Mouse (Mus musculus) cerebellum, postnatal 25 days (tissue): ENCODE measurements at regions not wholly inside any gene's neighbourhood (a gene's known extent, or its start where the extent isn't known, plus 50 kb on each side); places are given as distances from the start of the nearest gene placed in this dataset.

Source experiments
- DNase-seq, 2 experiments: peaks; one replicate each; pipeline ENCODE4 v3.0.0; 2021; ENCODE audit warnings: mixed read lengths in 2 of 2

DNA sequence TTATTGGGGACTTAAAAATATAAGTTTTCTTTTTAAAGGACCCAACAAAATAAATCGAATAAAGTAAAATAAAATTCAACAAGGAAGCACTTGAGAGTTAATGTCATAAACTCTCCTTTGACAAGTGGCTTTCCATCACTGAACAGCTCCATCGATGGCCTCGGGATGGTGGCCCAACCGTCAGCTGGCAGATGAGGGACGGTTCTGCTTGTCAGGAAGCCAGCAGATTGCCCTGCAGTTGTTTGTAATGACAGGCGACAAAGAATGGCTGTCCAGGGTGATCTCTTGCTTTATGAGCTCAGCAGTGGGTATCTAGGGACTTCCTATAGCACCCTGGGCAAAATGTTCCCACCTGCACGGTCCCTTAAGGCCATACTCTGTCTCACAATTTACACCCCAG lies 531.7 kb downstream of the Zfp536 start:
- no peak for DNase-seq

DNA sequence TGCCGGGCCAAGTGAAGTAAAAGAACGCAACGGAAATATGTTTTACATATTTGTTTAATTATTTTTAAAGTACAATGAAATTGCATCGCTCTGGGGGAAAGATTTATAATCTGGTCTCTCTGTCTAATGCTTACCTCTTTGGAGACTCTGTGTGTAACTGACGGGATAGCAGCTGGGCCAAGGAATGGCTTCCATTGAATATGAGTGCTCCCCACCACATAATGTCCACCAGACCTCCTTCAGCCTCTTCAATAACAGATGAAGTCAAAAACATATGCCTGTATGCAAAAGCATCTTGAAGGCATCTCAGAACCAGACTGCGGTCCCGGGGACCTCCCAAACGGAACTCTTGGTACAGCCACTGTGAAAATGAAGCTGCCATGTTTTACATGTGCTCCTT lies 531.0 kb downstream of the Zfp536 start:
- DNase-seq: no peak

DNA sequence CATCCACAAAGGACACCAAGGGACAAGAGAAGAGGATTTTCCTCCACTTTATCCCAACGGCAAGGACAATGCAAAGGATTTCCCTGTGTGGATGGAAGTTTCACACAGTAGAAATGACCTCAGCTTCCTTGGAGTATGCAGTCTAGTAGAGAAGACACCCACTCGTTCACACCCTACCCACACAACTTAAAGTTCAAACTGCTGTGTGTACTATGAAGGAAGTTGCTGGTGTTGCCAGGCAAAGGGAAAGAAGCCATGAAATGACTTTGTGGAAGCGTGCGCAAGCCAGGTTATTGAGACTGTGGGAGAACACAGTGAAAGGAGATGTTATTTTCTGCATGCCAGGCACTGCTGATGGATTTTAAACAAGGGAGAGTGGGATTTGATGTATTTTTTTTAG lies 527.3 kb downstream of the Zfp536 start:
- no peak for DNase-seq

DNA sequence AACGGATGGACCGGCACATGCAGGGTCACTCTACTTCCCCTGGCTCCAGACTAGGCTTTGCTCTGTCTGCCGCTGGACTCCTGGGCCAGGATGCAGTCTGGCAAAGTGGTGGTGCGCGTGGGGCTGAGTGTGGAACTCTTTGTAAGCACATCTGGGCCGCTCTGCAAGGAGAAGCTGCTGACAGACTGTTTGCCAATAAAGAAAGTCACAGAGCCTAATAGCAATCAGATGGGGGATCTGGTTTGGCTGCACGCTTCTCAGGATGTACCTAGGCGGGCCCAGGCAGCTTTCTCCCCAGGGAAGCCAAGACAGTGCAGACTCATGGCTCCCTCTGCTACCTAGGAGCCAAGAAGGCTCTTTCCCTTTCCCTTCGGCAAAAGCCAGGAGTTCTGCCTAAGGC lies 519.0 kb downstream of the Zfp536 start:
- no peak for DNase-seq

DNA sequence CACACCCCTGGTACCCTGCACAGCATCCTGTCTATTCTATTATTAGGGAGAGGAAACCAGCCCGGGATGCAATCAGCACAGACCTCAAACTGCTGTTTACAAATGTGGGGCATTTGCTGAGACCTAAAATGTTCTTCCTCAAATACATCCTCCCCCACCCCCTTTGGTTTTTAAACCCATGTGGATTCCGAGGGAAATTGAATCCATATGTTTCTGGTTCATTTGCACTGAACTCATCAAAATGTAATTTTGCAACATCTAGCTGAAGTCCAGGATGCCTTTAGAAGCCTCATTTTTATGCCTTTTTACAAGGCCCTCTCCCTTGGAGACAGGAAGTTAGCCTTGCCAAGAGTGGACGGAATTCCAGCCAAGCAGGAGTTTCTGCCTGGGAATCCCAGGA lies 517.6 kb downstream of the Zfp536 start:
- DNase-seq: no peak

DNA sequence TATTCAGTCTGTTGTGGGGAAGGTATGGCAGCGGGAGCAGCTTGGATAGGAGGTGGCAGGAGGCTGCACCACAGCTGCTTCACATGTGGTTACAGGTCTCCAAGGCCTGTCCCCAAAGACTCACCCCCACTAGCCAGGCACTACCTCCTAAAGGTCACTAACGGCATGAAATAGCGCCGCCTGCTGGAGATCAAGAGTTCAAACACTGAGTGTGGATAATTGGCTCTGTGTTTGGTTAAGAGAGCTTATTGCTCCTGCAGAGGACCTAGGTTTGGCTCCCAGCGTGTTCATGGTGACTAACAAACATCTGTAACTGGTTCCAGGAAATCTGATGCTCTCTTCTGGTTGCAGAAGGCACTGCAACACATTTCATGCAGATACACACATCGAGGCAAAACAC lies 514.1 kb downstream of the Zfp536 start:
- peak in 1 of 2 experiments; percentile 11 for DNase-seq

DNA sequence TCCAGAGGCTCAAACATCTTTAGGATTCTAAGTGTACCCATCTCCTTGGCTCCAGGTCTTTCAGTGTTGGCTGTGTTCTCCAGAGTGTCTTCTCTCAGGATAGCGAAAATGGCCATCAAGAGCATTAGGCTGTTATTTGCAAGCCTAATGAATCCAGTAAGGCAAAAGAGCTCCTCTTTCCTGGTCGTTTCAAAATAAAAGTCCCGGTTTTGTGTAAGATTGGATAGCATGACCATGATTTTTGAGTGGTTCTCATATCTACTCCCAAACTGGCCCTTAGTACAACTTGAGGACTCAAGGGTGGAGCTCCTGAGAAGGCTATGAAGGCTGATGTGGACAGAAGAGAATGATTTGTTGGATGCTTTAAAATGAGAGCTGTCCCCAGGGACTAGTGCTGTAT lies 510.6 kb downstream of the Zfp536 start:
- no peak for DNase-seq

DNA sequence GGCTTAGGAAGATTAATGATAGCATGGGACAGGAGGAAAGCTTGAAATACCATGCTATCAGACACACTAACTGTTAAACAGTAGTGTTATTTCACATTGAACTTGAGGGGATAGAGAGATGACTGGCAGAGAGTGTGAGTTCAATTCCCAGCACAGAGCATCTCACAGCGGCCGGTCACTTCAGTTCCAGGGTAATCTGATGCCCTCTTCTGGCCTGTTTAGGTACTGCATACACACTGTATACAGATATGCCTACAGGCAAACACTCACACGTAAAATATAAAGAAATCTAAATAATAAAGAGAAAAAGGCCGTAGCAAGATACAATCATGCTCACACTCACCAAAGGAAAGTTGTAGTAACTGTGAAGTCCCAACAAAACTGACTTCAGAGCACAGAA lies 506.0 kb downstream of the Zfp536 start:
- no peak for DNase-seq

DNA sequence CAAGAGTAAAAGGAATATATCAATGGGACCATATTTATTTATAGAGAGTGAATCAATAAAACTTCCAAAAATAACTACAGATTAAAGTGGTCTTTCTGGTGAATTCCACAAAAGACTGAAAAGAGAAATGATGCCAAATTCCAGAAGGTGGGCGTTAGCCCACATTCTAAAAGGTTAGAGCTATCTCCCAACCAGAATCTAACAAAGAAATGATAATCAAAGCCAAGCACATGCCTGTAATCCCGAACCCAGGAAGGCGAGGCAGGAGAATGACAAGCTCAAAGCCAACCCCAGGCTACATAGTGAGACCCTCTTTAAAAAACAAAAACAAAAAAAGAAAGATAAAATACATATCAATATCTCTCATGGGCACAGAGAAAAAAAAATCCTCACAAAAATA lies 502.6 kb downstream of the Zfp536 start:
- DNase-seq: no peak

DNA sequence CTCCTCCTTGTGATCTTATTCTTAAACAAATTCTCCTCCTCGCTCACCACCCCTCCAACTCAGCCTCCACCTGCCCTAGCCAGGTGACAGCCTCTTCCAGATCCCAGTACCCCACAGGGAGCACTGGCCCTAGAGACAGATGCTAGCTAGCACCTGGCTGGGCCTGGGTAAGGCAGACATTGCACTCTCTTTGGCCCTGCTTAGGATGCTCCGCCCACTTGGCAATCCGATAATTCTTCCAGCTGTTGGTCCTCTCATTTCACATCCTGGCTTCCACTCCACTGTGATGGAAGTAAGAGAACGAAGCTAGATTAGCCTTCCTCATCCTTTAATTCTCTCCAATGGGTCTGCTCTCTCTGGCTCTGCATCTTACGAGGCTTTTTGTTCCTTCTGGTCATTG lies 483.4 kb downstream of the Zfp536 start:
- no peak for DNase-seq

DNA sequence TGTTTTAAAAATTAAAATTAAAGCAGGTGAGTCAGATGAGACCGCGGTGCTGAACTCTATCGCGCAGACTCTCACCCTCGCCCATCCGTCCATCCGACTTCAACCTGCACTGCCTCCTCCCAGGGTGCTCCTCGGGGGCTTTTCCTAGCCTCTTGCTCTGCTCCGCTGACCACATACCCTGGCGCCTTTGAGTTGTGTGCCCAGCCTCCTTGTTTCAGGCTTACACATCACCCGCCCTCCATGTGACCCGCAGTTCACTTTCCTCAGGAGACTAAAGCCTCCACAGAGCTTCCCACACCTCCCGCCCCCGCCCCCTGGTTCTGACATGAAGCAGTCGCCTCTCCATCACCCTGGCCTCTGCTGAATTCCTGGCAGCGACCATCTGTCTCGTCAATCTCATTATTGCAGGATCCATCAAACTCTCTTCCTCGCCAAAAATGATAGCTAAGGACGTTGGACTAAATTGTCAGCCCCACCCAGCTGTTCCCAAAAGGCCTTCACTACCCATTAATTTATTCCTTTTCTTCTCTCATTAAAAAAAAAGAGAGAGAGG lies 482.9 kb downstream of the Zfp536 start:
- no peak for DNase-seq

DNA sequence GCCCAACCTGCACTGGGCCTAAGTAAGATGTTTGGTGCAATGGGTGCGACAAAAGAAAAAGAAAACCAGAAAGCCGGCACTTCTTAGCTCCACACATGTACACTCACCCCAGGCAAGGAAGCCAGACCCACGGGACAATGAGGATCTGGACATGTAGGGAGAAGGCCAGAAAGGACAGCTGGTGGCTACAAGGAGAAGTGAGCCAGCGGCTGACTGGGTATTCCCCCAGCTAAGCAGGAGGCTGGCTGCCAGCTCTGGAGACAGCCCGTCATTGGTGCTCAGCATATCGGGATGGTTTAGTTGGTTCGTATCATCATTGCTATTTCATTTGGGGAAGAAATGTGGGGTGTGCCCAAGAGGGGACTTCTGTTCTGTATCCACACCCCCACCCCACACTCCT lies 481.7 kb downstream of the Zfp536 start:
- peak; percentile 21 to 51 for DNase-seq

DNA sequence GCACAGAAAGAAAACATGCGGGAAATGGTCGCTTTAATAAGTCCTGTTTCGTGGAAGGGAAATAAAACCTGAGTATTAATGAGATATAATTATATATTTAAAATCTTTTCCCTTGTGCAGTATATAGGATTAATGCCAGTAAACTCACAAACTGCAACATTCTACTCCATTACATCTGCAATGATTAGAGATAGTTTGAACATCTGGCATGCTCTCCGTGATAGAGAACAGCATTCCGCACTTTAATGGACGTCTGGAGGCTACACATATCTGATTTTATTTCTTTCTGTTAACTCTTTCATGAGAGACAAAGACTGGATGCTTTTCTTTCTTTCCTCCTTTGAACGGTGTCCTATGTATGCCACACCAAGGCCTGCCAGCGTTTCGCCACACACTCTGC lies 480.9 kb downstream of the Zfp536 start:
- no peak for DNase-seq

DNA sequence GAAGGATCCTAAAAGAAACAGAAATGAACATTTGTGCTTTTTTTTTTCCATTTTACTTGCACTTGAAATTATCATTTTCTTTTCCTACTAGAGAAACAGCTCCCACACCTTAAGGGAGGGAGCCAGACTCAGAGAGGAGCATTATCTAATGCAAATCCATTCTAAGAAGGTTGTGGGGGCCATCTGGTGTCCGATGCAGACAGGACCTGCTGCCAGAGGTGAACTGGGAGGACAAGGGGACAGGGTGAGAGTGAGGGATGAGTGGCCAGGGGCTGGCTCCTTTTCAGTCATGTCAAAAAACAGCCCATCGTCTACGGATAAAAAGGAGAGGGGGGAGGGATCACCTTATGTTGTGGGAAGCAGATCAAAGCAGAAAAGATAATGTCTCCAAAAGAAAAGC lies 474.6 kb downstream of the Zfp536 start:
- DNase-seq: peak in 1 of 2 experiments; percentile 36

DNA sequence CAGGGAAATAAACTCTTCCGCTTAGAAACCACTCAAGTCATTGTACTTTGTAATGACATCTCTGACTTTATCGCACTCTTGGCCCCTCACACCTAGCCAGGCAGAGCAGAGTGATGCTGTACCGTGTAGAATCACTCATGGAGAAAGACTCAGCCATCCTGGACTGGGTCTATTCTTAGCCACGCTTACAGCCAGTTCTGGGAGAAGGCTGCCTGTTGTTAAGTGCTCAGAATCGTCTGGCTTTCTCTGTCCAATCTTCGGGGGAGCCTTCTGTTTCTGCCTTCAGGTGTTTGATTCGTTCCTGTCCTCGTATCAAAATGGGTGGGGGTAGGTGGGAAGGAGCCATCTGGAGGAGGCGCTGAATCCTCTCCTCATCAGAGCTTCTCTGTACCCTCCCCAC lies 468.0 kb downstream of the Zfp536 start:
- DNase-seq: no peak

DNA sequence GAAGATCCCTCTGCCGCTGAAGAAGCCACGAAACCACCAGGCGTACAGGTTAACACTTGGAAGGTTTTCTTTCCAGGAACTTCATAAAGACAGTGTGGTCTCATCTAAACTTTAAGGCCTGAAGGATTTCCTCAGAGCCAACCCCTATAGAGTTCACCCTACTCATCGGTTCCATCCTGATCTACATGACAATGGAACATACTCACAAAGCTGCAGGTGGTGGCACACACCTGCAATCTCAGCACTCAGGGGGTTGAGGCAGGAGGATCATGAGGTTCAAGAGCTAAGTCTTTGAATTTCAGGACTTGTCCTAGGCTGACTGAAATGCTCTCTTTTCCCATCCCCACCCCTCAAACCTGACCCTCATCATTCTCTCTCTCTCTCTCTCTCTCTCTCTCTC lies 466.2 kb downstream of the Zfp536 start:
- DNase-seq: no peak

DNA sequence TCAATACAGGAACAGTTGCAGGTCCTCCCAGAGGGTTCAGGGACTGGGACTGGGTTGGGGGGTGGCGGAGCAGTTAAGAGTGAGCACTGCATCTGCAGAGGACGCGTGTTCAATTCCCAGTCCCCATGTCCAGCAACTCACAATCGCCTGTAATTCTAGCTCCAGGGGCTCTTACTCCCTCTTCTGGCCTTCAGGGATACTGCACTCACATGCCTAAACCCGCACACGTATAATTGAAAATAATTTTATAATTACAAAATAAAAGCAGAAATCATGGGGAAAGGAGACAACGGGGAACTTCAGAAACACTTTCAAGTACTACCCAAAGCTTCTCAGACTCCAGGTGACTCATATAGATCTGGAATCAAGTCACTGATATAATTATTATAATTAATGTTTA lies 448.8 kb downstream of the Zfp536 start:
- DNase-seq: no peak

DNA sequence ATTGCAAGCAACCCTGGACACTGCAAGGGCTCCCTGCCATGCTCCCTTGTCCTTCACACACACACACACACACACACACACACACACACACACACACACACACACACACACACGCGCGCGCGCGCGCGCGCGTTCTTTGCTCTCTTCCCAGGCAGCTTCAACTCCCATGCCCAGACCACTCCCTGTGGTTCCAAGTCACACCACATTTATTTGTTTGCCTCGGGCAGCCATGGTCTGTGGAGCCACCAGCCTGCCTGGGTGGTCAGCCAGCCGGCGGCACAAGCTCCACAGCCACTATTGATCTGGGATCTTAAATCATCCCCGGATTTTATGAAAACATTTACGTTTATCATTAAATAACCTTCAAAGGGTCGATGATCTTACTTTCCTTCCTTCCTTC lies 440.0 kb downstream of the Zfp536 start:
- no peak for DNase-seq

DNA sequence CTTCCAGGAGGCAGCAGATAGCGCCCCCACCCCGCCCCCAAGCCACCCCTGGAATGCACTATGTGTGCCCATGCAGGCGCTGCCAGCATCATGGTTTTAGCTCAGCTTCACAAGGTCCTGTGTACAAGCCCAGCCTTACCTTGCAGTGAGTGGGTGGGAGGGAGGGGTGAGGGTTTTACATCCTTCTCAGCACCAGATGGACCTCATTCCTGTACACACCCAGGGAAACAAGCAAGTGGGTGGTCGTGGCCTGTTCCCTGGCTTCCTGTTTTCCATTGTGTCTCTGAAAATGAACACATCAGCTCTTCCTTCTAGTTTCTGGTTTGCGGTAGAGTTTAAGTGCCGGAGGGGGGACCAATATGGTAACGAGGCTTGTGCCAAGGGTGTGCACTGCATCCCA lies 438.2 kb downstream of the Zfp536 start:
- no peak for DNase-seq

DNA sequence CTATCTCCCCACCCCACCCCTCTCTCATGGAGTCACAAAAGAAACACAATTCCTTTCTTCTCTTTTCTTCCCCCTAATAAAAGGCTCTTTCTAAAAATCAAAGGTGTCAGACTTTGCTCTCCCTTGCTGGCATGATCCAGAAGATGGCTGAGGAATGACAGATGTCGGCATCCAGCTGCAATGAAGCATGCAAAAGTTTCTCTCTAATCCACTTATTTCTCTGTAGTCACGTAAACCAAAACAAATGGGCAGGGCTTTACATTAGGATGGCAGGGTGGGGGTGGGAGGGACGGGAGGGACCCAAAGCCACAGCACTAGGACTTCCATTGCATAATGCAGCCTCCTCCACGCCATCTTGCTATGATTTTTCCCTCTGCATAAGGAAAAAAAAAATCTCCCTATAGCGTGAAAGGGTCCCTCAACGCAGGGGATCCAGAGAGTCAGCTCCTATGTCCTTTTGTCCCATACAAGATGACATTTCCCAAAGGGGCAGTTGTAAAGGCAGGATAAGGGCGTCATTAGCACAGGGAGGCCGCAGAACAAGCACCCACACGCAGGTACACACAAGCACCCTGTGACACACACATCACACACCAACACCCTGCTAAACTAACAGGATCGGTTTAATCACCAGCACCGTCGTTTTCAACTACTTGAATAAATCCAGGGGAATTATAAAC lies 437.1 kb downstream of the Zfp536 start:
- DNase-seq: peak; percentile 50 to 63

DNA sequence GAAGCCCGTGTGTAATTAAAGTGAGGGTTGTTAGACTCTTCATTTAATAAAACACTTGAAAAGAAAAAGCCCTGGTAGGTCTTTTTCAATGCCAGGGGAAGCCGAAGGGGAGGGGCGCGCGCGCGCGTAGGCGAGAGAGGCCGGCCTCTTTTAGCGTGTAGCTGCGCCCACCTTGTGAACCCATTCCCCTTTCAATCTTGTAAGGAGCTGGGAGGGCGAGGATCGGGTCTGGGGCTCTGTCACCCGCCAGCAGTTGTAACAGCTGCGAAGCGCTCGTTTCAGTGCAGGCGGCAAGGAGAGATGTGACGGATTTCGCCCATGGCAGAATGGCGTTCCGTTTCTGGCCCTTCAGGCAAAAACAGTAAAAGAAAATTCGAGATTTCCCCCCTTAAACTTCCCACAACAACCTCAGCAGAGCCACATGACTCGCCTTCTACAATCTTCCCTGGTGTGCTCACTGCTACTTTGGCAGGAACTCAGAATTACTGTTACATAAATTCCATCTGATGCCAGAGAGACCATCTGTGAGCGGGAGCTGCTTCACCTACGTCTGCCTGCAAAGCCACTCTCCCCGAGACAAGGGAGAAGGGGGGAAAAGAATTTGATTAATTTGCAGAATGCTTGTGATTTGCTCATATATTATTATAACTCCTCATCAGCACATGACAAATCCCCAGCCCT lies 436.4 kb downstream of the Zfp536 start:
- DNase-seq: peak; percentile 82

DNA sequence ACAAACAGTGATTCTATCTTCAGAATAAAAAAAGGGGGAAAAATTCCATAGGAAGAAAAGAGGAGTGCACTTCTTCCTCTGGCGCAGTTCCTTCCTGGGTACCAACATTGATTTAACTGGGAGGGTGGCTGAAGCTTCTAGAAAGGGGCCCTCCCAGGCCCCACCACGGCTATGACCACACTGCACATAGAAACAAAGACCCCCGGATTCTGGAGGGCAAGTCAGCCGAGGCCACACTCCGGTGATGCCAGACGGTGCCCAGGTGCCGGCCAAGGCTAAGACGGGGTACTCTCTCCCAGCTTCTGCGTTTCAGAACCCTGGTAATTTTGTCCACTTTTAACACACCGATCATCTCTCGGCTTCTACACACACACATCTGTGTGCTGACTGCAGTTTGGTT lies 435.8 kb downstream of the Zfp536 start:
- DNase-seq: peak in 1 of 2 experiments; percentile 61

DNA sequence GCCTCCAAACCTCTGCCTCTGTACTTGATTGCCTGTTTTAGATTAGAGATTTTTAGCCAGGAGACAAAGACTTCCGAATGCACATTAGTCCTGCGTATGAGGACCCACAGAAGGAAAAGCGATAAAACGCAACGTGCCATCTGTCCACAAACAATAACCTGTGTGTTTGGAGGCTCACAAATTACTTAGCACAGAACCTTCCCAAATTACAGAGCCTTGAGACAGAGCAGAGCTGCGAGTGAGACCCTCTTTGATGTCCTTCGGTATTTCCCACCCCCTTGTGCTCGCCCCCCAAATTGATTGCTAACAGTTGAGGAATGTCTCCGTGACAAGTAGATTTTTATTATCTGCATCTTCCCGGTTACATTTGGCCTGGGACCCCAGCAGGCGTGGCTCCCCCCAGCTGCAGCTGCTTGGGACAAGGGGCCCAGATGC lies 435.4 kb downstream of the Zfp536 start:
- peak; percentile 34 to 42 for DNase-seq

DNA sequence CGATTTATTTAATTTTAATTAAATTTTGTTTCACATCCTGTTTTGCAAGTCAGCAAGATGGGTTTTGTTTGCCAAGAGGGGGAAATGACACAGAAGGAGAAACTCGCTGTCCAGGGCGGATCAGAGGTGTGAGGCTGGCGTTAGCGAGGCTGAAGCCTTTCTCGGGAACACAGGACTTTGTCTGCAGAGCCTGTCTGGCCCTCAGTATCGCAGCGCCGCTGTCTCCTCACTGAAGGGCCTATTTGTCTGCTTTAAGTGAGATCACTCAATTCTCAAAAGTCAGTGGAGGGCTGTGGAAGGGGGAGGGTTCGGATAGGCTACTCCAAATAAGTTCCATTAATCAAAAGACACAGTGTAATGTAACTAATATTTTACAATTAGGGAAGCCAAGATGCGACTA lies 430.8 kb downstream of the Zfp536 start:
- peak; percentile 60 to 65 for DNase-seq
